8 mouse cellular contexts compared by ENCODE assay signal in the genomic region with DNA sequence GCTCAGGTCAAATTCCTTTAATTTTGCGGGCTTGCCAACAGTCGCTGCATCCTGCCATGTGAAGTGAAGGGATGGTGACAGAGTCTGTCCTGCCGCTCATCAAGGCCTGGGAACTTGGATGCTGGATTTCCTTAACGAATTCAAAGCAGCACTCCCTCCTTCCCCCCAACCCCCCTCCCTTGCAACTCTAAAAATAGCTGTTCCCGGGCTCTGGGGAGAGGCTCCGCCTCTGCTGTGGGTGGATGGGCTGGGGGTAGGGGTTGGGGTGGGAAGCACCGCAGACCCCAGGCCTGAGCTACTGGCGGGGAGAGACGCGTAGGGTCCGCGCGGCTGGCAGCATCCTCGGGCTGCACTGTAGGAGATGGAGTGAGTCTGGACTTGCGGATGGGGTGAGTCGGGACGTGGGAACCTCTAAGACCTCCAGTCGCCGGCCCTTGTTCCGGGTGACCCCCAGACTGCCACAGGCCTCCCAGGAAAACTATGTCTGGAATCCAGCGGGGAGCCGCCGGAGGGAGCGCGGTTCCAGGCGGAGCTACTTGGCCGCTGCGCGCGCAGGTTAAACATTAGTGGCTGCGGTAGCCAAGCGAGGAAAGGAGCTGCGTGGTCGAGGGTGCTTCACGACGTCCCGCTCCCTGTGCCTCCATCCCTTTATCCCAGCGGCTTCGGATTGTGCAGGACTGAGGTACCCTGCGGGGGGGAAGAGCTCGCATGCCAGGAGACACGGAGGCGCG. TPM values are rescaled to one million over a fixed set of nuclear protein-coding genes. Genes with fewer than 3 reads are reported as not detected.
DNase-seq lines count a peak whose midpoint lies in the region; ATAC-seq and TF ChIP-seq lines count a peak whose summit lies in the region.

A gene (plus strand): TSS at position 216 of the 731 bp plus-strand sequence.

- peak within 1 kb of the TSS; percentile 72 for H3K9ac ChIP-seq in embryonic facial prominence, embryonic 12.5 days
- peak within 1 kb of the TSS; percentile 81 for H3K9ac ChIP-seq in limb, embryonic 12.5 days (replicated peaks)
- peak within 1 kb of the TSS; percentile 70 for H3K9ac ChIP-seq in midbrain, embryonic 16.5 days (ENCODE audit: low read depth, low read length)

- WGBS in embryonic facial prominence, embryonic 12.5 days = under 1% methylated on average over 44 of the region's 44 CpGs
- WGBS in kidney, adult 2 months = under 1% methylated on average over 44 of the region's 44 CpGs
- WGBS in limb, embryonic 12.5 days = under 1% methylated on average over 44 of the region's 44 CpGs
- under 1% methylated on average over 44 of the region's 44 CpGs for WGBS in midbrain, embryonic 16.5 days

- TF ChIP-seq CTCF in kidney, adult 2 months (conservative IDR thresholded peaks at IDR 0.05; ENCODE audit: insufficient read depth, insufficient read length, low read depth, low read length) = no peak
- no peak for TF ChIP-seq CTCF in testis, adult 2 months (IDR thresholded peaks at IDR 0.05; ENCODE audit: control insufficient read depth, insufficient read depth, insufficient replicate concordance, low read depth, low read length)

- ATAC-seq in erythroblast, adult 5-6 weeks (replicated peaks; ENCODE audit: low FRiP score, poor library complexity, severe bottlenecking) = no peak
- peak; percentile 88 for ATAC-seq in embryonic facial prominence, embryonic 12.5 days (ENCODE audit: insufficient number of reproducible peaks, insufficient read depth, low FRiP score, low TSS enrichment)
- peak; percentile 92 for ATAC-seq in limb, embryonic 12.5 days (ENCODE audit: insufficient number of reproducible peaks, insufficient read depth, low FRiP score, low TSS enrichment, low read depth)
- ATAC-seq in midbrain, embryonic 16.5 days = peak; percentile 90

- H3K36me3 ChIP-seq in erythroblast, embryonic 14.5 days (ENCODE audit: control insufficient read depth) = no peaks in the 10 kb centered on the region
- H3K36me3 ChIP-seq in embryonic facial prominence, embryonic 12.5 days = peaks cover 3% of the 10 kb centered on the region; the same call in 1 of the 2 replicates
- H3K36me3 ChIP-seq in kidney, adult 2 months (ENCODE audit: control insufficient read depth, insufficient read depth, low read length) = no peaks in the 10 kb centered on the region
- H3K36me3 ChIP-seq in limb, embryonic 12.5 days = peaks cover 20% of the 10 kb centered on the region
- no peaks in the 10 kb centered on the region for H3K36me3 ChIP-seq in midbrain, embryonic 16.5 days (ENCODE audit: control insufficient read depth, insufficient read depth, low read length)
- no peaks in the 10 kb centered on the region for H3K36me3 ChIP-seq in testis, adult 2 months (ENCODE audit: control insufficient read depth, insufficient read depth, low read length)

- no peaks in the 10 kb centered on the region for H3K9me3 ChIP-seq in erythroblast, embryonic 14.5 days (ENCODE audit: control insufficient read depth, low read length)
- no peaks in the 10 kb centered on the region for H3K9me3 ChIP-seq in embryonic facial prominence, embryonic 12.5 days
- no peaks in the 10 kb centered on the region for H3K9me3 ChIP-seq in limb, embryonic 12.5 days
- H3K9me3 ChIP-seq in midbrain, embryonic 16.5 days (replicated peaks; ENCODE audit: control insufficient read depth, low read length, poor library complexity, severe bottlenecking) = no peaks in the 10 kb centered on the region

- peaks cover 9% of the 10 kb centered on the region; the same call in 1 of the 2 replicates for H3K4me1 ChIP-seq in erythroblast, embryonic 14.5 days (ENCODE audit: control insufficient read depth)
- peaks cover 24% of the 10 kb centered on the region for H3K4me1 ChIP-seq in embryonic facial prominence, embryonic 12.5 days
- H3K4me1 ChIP-seq in kidney, adult 2 months (ENCODE audit: control insufficient read depth, insufficient read depth, low read length) = peaks cover 9% of the 10 kb centered on the region
- peaks cover 28% of the 10 kb centered on the region for H3K4me1 ChIP-seq in limb, embryonic 12.5 days (replicated peaks)
- peaks cover 11% of the 10 kb centered on the region; the same call in 1 of the 2 replicates for H3K4me1 ChIP-seq in midbrain, embryonic 16.5 days (ENCODE audit: control insufficient read depth, insufficient read depth, low read length)
- H3K4me1 ChIP-seq in testis, adult 2 months (ENCODE audit: control insufficient read depth, insufficient read depth, low read length) = peaks cover 3% of the 10 kb centered on the region

- DNase-seq in heart, adult 18-20 months = peak; percentile 56 to 68
- DNase-seq in kidney, adult 2 months = peak; percentile 94

- H3K4me2 ChIP-seq in embryonic facial prominence, embryonic 12.5 days (replicated peaks) = peak within 1 kb of the TSS; percentile 69
- H3K4me2 ChIP-seq in limb, embryonic 12.5 days = peak within 1 kb of the TSS; percentile 75
- H3K4me2 ChIP-seq in midbrain, embryonic 16.5 days (ENCODE audit: low read length) = peak within 1 kb of the TSS; percentile 92

- TF ChIP-seq POLR2A in kidney, adult 2 months (IDR thresholded peaks at IDR 0.05; ENCODE audit: low read depth, low read length) = no peak
- TF ChIP-seq POLR2A in testis, adult 2 months (IDR thresholded peaks at IDR 0.05; ENCODE audit: control insufficient read depth, low read depth, low read length) = no peak

- H3K4me3 ChIP-seq in erythroblast, embryonic 14.5 days (replicated peaks) = peak within 1 kb of the TSS; percentile 55
- H3K4me3 ChIP-seq in embryonic facial prominence, embryonic 12.5 days = peak within 1 kb of the TSS; percentile 57
- peak within 1 kb of the TSS; percentile 60 for H3K4me3 ChIP-seq in kidney, adult 2 months (ENCODE audit: insufficient read depth, low read depth, low read length)
- peak within 1 kb of the TSS; percentile 65 for H3K4me3 ChIP-seq in limb, embryonic 12.5 days (replicated peaks)
- H3K4me3 ChIP-seq in midbrain, embryonic 16.5 days (ENCODE audit: low read depth, low read length) = peak within 1 kb of the TSS; percentile 49
- peak within 1 kb of the TSS; percentile 76 for H3K4me3 ChIP-seq in testis, adult 2 months (ENCODE audit: control insufficient read depth, low read depth, low read length)

- peak within 1 kb of the TSS; percentile 94 for H3K27ac ChIP-seq in embryonic facial prominence, embryonic 12.5 days
- peak within 1 kb of the TSS; percentile 88 for H3K27ac ChIP-seq in kidney, adult 2 months (ENCODE audit: insufficient read depth, low read depth, low read length)
- peak within 1 kb of the TSS; percentile 91 for H3K27ac ChIP-seq in limb, embryonic 12.5 days
- H3K27ac ChIP-seq in midbrain, embryonic 16.5 days (ENCODE audit: low read length) = peak within 1 kb of the TSS; percentile 75
- H3K27ac ChIP-seq in testis, adult 2 months (ENCODE audit: control insufficient read depth, insufficient read depth, low read depth, low read length) = peak within 1 kb of the TSS; percentile 57

- H3K27me3 ChIP-seq in erythroblast, embryonic 14.5 days (ENCODE audit: control insufficient read depth) = peaks cover 20% of the 10 kb centered on the region
- H3K27me3 ChIP-seq in embryonic facial prominence, embryonic 12.5 days = no peaks in the 10 kb centered on the region
- H3K27me3 ChIP-seq in kidney, adult 2 months (replicated peaks; ENCODE audit: control insufficient read depth, insufficient read depth, low read length) = no peaks in the 10 kb centered on the region
- H3K27me3 ChIP-seq in limb, embryonic 12.5 days = no peaks in the 10 kb centered on the region
- H3K27me3 ChIP-seq in midbrain, embryonic 16.5 days (ENCODE audit: control insufficient read depth, insufficient read depth, low read depth, low read length) = no peaks in the 10 kb centered on the region
- no peaks in the 10 kb centered on the region for H3K27me3 ChIP-seq in testis, adult 2 months (ENCODE audit: control insufficient read depth, insufficient read depth, low read length)

RNA-seq across cellular contexts. Expression of the gene that starts here (rescaled TPM):
- polyA plus RNA-seq in erythroblast, embryonic 14.5 days (2012) = 0.02 TPM in 1 of 2 replicates, not detected in the other
- not detected in 2 replicates for total RNA-seq in erythroblast, adult 5-6 weeks (2015; ENCODE audit: low replicate concordance)
- not detected in 2 replicates for total RNA-seq in erythroblast, adult 5-6 weeks (2017; ENCODE audit: low replicate concordance)
- polyA plus RNA-seq in embryonic facial prominence, embryonic 12.5 days (2016; fragmentation: Nextera tagmentation; extraction: Ambion mirVana) = 24.3 and 26.4 TPM in 2 replicates
- 1 to 10 TPM; 3.3 to 4.3 TPM for total RNA-seq in heart, adult 18-20 months (2021)
- polyA plus RNA-seq in kidney, adult 2 months (2012; rRNA removed) = 6.8 and 7.2 TPM in 2 replicates
- polyA plus RNA-seq in limb, embryonic 12.5 days (2016; fragmentation: Nextera tagmentation; extraction: Ambion mirVana) = 26.7 and 27.7 TPM in 2 replicates
- 7.7 and 8.8 TPM in 2 replicates for polyA plus RNA-seq in midbrain, embryonic 16.5 days (2015; fragmentation: Nextera tagmentation; extraction: Ambion mirVana)
- polyA plus RNA-seq in testis, adult 2 months (2012; rRNA removed) = 0.54 and 0.69 TPM in 2 replicates

Comparison
In these comparisons a context has a peak if more than half of its experiments do, and no peak if none do; other contexts are left out.
1. RNA of the gene that starts here (total RNA-seq): 3.3 to 4.3 TPM in heart, adult 18-20 months; not detected in erythroblast, adult 5-6 weeks; every median in the first group is over 4 times any median in the second.
2. Peak in every context shown above with its lines, with median percentiles within 50 percentile points of each other: H3K4me3 ChIP-seq, H3K27ac ChIP-seq, H3K4me2 ChIP-seq and H3K9ac ChIP-seq.